In genomic region chr2:6945638-6946415, GRCm38 (mm10) we compare ENCODE assay signal across 23 mouse cellular contexts.
DNase-seq lines count a peak whose midpoint lies in the region; TF ChIP-seq lines count a peak whose summit lies in the region.
"Had no signal": no experiment of that assay in that cellular context is flagged by ENCODE, and none has a peak within 500 bp of the region (broad histone marks: within the 10 kb centered on the region; RNA-seq: fewer than 3 reads in every experiment).

No protein-coding gene starts in this region.

- H3K4me3 ChIP-seq in gastrocnemius, adult 2 months: no peak overlapping the region
- H3K4me3 ChIP-seq in layer of hippocampus, adult 2 months: no peak overlapping the region
- H3K4me3 ChIP-seq: embryonic facial prominence, embryonic 13.5 days; erythroblast, embryonic 14.5 days; heart, embryonic 10.5 days; liver, embryonic 15.5 days; lung, embryonic 15.5 days; midbrain, embryonic 15.5 days; neural tube, embryonic 12.5 days had no signal

- intact Hi-C loops in gastrocnemius, adult 2 months (cut with DNase I): no loop called here

- H3K27ac ChIP-seq in gastrocnemius, adult 2 months: peak overlapping the region; percentile 25; the same call in 1 of the 2 replicates
- peak overlapping the region; percentile 87 for H3K27ac ChIP-seq in layer of hippocampus, adult 2 months
- H3K27ac ChIP-seq: embryonic facial prominence, embryonic 13.5 days; heart, embryonic 10.5 days; hindbrain, postnatal 0 days; liver, embryonic 15.5 days; lung, embryonic 15.5 days; macrophage; midbrain, embryonic 15.5 days; neural tube, embryonic 12.5 days had no signal

- no peak for TF ChIP-seq CTCF in gastrocnemius, adult 2 months (IDR thresholded peaks at IDR 0.05)
- TF ChIP-seq CTCF in layer of hippocampus, adult 2 months (conservative IDR thresholded peaks at IDR 0.05): no peak
- no peak for TF ChIP-seq CTCF in brain, embryonic 14.5 days (IDR thresholded peaks at IDR 0.05; ENCODE audit: borderline replicate concordance, extremely low read depth, insufficient read depth, insufficient read length)

- peak; percentile 11 for DNase-seq in adrenal gland, postnatal 14 days
- no peak for DNase-seq in adrenal gland, adult 8-10 months
- peak; percentile 32 for DNase-seq in gastrocnemius, adult 2 months
- no peak for DNase-seq in gastrocnemius, postnatal 25 days
- peak in 1 of 2 experiments; percentile 53 for DNase-seq in layer of hippocampus, adult 2 months (ENCODE audit: low spot score in 2 of 2)
- DNase-seq in layer of hippocampus, postnatal 36 days: no peak
- peak; percentile 57 for DNase-seq in brain, embryonic 14.5 days (ENCODE audit: low read depth)
- DNase-seq in urinary bladder, postnatal 4 days (ENCODE audit: low spot score in 2 of 2): no peak
- DNase-seq: cerebellum, adult 2 months; cerebellum, postnatal 36 days; embryo, embryonic 11 days; gastrocnemius, postnatal 36 days; right cerebral cortex, postnatal 14 days; spleen, adult 18-20 months had no signal

- no peak for TF ChIP-seq POLR2A in brain, embryonic 14.5 days (IDR thresholded peaks at IDR 0.05; ENCODE audit: borderline replicate concordance, extremely low read depth, insufficient read depth, insufficient read length, poor library complexity, severe bottlenecking)

Comparison
In these comparisons a context has a peak if more than half of its experiments do, and no peak if none do; other contexts are left out.
1. DNase-seq: peak in adrenal gland, postnatal 14 days (single experiment), gastrocnemius, adult 2 months (single experiment) and brain, embryonic 14.5 days (single experiment); none in adrenal gland, adult 8-10 months (single experiment), gastrocnemius, postnatal 25 days (single experiment), layer of hippocampus, postnatal 36 days (0 of 2) and urinary bladder, postnatal 4 days (0 of 2).